Mouse (Mus musculus) liver, postnatal 0 days (tissue): ENCODE measurements around the gene Bnipl.

ENCODE experiments used
- CTCF ChIP-seq: sonication (generic); IDR thresholded peaks from 2 replicates; pipeline ENCODE4 v1.5.1; 2016; ENCODE audit warnings: antibody characterized with exemption, low read depth
- EP300 ChIP-seq: IDR thresholded peaks from 2 replicates; pipeline ENCODE4 v1.6.1; 2016; ENCODE audit warnings: antibody characterized with exemption, low read depth, mild to moderate bottlenecking

- TF ChIP-seq CTCF, result no peak
- TF ChIP-seq EP300, result no peak
Measured at GRCm38 (mm10) chr3:95277149-95277551, 26.2 kb upstream of the Bnipl start.
